Mouse (Mus musculus): Measurements from ENCODE around the gene Otop2. TPM values are rescaled to one million over a fixed set of nuclear protein-coding genes. Genes with fewer than 3 reads are reported as not detected.

The Otop2 gene
- total RNA-seq (2023): not detected

DNA sequence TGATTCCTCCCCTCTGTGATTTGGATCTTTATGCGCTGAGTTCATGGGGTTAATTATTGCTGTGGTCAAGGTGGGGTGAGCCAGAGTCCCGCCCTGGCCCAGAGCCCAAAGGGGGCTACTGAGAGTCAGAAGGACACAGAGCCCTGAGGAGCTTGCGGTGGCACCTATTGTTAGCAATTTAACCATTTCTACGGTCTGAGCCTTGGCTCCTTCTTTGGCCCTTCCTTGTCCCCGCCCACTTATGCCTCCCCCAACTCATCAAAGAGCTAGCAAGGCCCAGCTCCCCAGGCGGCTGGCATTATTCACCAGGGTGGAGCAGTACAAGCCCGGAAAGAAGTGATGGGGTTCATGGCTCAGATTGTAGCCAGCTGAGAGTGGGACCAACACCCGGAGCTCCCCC lies at the start of gene Otop2:
TSS of gene Otop2 (plus strand) at position 301 of the 400 bp plus-strand sequence.

DNA sequence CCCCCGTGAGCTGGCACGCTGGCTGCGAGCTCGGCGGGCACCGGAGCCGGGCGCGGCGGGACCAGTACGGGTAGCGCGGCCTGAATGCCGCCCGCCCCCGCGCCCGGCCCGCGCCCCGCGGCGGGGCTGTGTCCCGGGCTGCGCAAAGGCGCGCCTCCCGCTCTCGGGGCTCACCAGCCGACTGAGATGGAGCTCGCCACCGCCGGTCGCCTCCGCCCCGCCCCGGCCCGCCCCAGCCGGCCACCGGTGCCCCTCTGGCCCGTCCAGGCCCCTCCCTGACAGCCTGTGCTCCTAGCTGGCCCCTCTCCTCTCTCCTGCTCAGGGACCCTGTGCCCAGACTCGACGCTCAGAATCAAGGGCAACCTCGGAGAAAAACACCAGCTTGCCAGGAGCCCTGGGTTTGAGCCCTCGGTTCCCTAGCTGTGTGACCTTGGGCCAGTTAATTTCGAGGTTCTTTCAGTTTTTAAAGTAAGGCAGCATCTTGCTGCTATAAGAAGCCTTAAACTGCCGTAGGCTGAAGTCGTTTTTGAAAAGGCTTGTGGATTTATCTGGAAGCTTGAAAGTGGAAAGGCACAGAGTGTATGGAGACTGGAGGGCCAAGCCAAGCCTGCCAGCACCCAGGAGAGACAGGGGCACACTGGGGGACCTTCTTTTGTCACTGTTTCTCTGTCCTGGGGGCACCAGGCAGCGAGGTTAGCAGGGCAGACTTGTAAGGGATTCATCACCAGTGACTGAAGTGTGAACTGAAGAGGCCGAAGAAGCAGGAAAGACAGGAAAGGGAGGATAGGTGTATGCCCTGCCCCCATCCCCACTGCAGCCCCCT lies 39.7 kb upstream of the Otop2 start, which contains the start of gene Grin2c:
TSS of gene Grin2c (minus strand) at position 183 of the 823 bp plus-strand sequence.

GRCm38 (mm10) chr11:115276780-115277603 lies 30.0 kb upstream of the Otop2 start, which contains the start of gene Fdxr:
Fdxr (minus strand) TSS chr11:115277050.

DNA sequence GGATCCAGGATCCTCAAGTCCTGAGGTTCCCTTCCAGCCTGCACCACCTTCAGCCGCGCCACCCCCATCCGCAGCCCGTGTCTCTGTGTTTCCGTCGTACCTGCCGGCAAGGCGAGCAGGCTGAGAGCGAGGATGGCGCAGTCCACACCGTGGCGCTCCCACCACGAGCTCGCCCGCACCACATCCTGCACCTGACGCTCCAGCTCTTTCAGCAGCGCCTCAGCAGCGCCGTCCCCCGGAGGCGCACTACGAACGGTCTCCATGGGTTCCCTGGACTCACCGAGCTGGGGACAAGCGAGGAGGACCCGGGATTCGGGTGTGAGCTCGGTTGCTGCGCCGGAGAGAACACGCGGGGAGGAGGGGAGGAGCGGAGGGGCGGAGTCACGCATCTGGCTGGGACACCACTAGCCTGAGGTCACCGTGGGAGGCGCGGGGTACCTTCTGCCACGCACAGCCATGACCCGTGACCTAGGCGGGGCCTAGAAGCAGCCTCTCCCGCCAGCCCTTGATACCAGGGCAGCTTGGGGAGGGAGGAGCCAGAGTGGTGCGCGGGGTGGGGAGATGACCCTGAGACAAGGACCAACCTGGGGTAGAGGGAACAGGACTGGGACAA lies 9.6 kb upstream of the Otop2 start, which contains the start of gene Fads6:
TSS of gene Fads6 (minus strand) at position 450 of the 613 bp plus-strand sequence.

DNA sequence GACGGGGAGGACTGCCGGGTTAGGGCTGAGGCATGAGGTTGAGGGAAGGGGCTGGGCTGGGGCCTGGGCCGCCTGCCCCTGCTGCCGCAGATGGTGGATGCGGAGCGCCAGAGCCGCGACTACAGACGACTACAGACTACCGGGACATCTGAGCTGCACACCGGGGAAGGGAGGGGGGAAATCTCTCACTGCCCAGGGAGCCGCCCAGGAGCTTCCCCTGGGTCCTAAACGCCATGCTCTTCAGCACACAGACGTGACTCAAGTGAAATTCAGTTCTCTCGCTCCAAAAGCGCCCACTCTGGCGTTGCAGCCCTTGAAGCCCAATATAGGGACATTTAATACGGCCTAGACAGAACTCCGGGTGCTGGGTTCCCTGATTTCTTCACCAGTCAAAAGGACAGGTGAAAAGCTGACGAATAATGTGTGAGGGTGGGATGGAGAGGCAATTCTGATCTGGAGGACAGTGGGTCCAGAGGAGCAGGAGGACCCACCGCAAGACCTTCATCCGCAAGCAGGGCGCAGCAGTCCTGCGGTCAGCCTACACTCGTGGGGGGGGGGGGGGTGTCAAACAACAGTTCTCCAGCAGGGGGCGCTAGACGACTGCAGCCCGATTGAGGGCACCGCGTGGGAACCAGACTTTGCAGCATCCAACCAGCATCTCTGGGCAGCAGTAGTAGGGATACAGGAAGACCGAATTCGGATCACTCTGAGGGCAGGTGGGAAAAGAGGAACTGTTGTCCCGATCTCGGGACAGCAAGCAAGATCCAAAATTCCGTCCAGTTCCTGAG lies 15.1 kb downstream of the Otop2 start, which contains the start of gene Ush1g:
TSS of gene Ush1g (minus strand) at position 136 of the 788 bp plus-strand sequence.

DNA sequence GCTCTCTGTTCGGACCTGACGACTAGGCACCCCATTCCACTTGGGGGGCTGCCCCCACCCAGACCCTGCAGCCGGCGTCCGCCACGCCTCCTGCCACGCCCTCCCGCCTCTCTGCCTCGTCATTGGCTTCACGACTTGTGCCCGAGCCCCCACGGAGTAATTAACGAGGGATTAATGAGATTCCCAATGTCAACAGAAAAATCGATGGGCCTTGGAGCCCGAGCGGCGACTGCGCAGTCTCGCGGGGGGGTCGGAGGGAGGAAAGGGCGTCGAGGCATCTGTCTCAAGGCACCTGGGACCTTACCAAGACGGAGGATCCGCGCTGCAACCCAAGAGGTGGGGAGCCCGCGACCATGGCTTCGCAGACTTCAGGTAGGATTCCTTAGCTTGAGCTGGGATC lies 27.6 kb downstream of the Otop2 start, which contains the start of gene Otop3:
TSS of gene Otop3 (plus strand) at position 201 of the 400 bp plus-strand sequence.

DNA sequence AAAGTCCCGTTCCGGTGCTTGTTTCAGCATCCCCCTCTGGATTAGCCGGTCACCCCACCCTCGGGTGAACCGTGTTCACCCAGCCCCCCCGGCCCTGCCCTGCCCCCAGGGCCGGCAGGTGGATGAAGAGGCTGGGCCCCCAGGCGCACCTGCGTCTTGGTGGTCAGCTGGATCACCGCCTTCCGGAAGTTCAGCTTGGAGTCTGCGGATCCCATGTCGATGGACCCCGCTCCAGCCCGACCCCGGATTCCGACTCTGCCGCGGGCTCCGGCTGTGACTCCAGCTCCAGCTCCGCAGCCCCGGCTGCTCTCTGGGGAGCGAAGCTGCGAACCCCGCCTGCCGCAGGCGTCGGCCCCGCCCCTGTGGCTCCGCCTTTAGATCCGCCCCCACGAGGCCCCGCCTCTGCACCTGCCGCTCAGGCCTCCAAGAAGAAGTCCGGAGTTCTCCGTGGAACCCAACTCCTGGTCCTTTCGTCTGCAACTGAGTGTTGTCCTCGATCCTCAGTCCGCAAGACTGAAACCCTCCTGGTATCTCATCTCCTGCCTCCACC lies 60.5 kb downstream of the Otop2 start, which contains the start of gene Hid1:
TSS of gene Hid1 (minus strand) at position 362 of the 550 bp plus-strand sequence.

Other genes with a start within 250 kb of the Otop2 start
- gene Cd300e, start 245.0 kb upstream of the Otop2 start, total RNA-seq (2023): 100 to 1,000 TPM; 126 to 137 TPM
- gene Rab37, start 215.7 kb upstream of the Otop2 start, total RNA-seq (2023): 1 to 10 TPM; 1.5 to 1.6 TPM
- 10 to 100 TPM; 28.8 to 29.9 TPM for gene Cd300lf, start 173.2 kb upstream of the Otop2 start, total RNA-seq (2023)
- gene Slc9a3r1, start 143.8 kb upstream of the Otop2 start, total RNA-seq (2023): 10 to 100 TPM; 82.4 to 86.6 TPM
- 10 to 100 TPM; 59.0 to 72.0 TPM for gene Tmem104, start 119.7 kb upstream of the Otop2 start, total RNA-seq (2023)
- gene Nat9, start 119.3 kb upstream of the Otop2 start, total RNA-seq (2023): 10 to 100 TPM; 16.3 to 18.5 TPM
- not detected for gene Grin2c, start 39.9 kb upstream of the Otop2 start, total RNA-seq (2023)
- gene Fdxr, start 30.1 kb upstream of the Otop2 start, total RNA-seq (2023): 10 to 100 TPM; 10.6 to 12.1 TPM
- gene Fads6, start 9.5 kb upstream of the Otop2 start, total RNA-seq (2023): 1 to 10 TPM; 1.2 to 1.4 TPM
- gene Ush1g, start 14.9 kb downstream of the Otop2 start, total RNA-seq (2023): not detected
- gene Otop3, start 27.6 kb downstream of the Otop2 start, total RNA-seq (2023): not detected
- gene Hid1, start 60.6 kb downstream of the Otop2 start, total RNA-seq (2023): under 1 TPM; 0.45 to 0.73 TPM
- gene Cdr2l, start 74.8 kb downstream of the Otop2 start, total RNA-seq (2023): under 1 TPM; 0.21 to 0.36 TPM
- 10 to 100 TPM; 51.8 to 56.5 TPM for gene Mrpl58, start 96.6 kb downstream of the Otop2 start, total RNA-seq (2023)
- 100 to 1,000 TPM; 227 to 243 TPM for gene Atp5h, start 112.8 kb downstream of the Otop2 start, total RNA-seq (2023)
- gene Kctd2, start 113.0 kb downstream of the Otop2 start, total RNA-seq (2023): 10 to 100 TPM; 33.9 to 34.2 TPM
- not detected for gene Trim80, start 133.4 kb downstream of the Otop2 start, total RNA-seq (2023)
- under 1 TPM in 1 of 2 experiments, not detected in 1; 0.21 TPM for gene Slc16a5, start 155.3 kb downstream of the Otop2 start, total RNA-seq (2023)
- gene Armc7, start 168.5 kb downstream of the Otop2 start, total RNA-seq (2023): 10 to 100 TPM; 31.8 to 35.1 TPM
- 10 to 100 TPM; 91.6 to 94.8 TPM for gene Nt5c, start 184.7 kb downstream of the Otop2 start, total RNA-seq (2023)
- 100 to 1,000 TPM; 177 to 178 TPM for gene Jpt1, start 207.2 kb downstream of the Otop2 start, total RNA-seq (2023)
- gene Sumo2, start 229.1 kb downstream of the Otop2 start, total RNA-seq (2023): 100 to 1,000 TPM; 185 to 191 TPM